Mouse (Mus musculus) layer of hippocampus, adult 8-10 months (tissue): ENCODE results near the gene Isca2. TPM values are rescaled to one million over a fixed set of nuclear protein-coding genes. Genes with fewer than 3 reads are reported as not detected.

Source experiments
- DNase-seq, 2 experiments: peaks; one replicate each; pipeline ENCODE4 v3.0.0; 2022; ENCODE audit warnings: low spot score in 2 of 2
- total RNA-seq, 4 experiments: library from RNA; stranded (reverse); gene quantifications; 2 replicates each; pipeline ENCODE4 v1.2.4; 2022

The Isca2 gene
- total RNA-seq, 4 experiments from 2014 or later = 52.3 to 58.0 (median 57.2) TPM

GRCm38 (mm10) chr12:84814663-84815325 is 41.7 kb downstream of the Isca2 start:
- DNase-seq = no peak

- no peak for DNase-seq
Observed at GRCm38 (mm10) chr12:84818496-84818895, 45.4 kb downstream of the Isca2 start.

- DNase-seq = peak; percentile 57 to 63
Observed at GRCm38 (mm10) chr12:84819236-84820168, 46.5 kb downstream of the Isca2 start.

GRCm38 (mm10) chr12:84823601-84824000 is 50.5 kb downstream of the Isca2 start:
- no peak for DNase-seq

GRCm38 (mm10) chr12:84824203-84824602 is 51.2 kb downstream of the Isca2 start:
- no peak for DNase-seq

Other genes starting within 250 kb of the Isca2 start
- gene Vsx2, start 203.5 kb upstream of the Isca2 start, total RNA-seq = under 1 TPM; 0.17 to 0.37 (median 0.24) TPM
- 10 to 100 TPM; 14.5 to 17.4 (median 15.6) TPM for gene Abcd4, start 155.8 kb upstream of the Isca2 start, total RNA-seq
- not detected for gene Vrtn, start 132.2 kb upstream of the Isca2 start, total RNA-seq
- gene Syndig1l, start 74.4 kb upstream of the Isca2 start, total RNA-seq = 1 to 10 TPM; 5.9 to 8.0 (median 7.5) TPM
- gene Npc2, start 99 bp upstream of the Isca2 start, total RNA-seq = 10 to 100 TPM; 26.0 to 80.4 (median 46.4) TPM
- gene Ltbp2, start 103.3 kb downstream of the Isca2 start, total RNA-seq = under 1 TPM in 3 of 4 experiments, not detected in 1; 0.20 to 0.33 (median 0.25) TPM
- 10 to 100 TPM; 31.8 to 42.2 (median 38.9) TPM for gene Fcf1, start 197.6 kb downstream of the Isca2 start, total RNA-seq
- 100 to 1,000 TPM in 2 of 4 experiments, 10 to 100 TPM in 2; 84.3 to 106 (median 98.5) TPM for gene Arel1, start 197.6 kb downstream of the Isca2 start, total RNA-seq
- gene Ylpm1, start 223.1 kb downstream of the Isca2 start, total RNA-seq = 100 to 1,000 TPM; 109 to 145 (median 122) TPM